Mouse (Mus musculus) heart, embryonic 14.5 days (tissue): Measurements from ENCODE around the gene Anks1b. TPM values are rescaled to one million over a fixed set of nuclear protein-coding genes. Genes with fewer than 3 reads are reported as not detected.

Experiments used
- ATAC-seq: fragments of 200-750 bp; cut with Nextera tagmentation; 2 replicates; pipeline ENCODE4 v1.8.0; 2017; ENCODE audit warnings: low read depth, moderate TSS enrichment; ENCODE audit not compliant: insufficient number of reproducible peaks, insufficient read depth, low FRiP score
- H3K27ac ChIP-seq, 2 experiments: fragments of 200-500 bp in 1 of 2; fragments of 300-500 bp in 1 of 2; sonication (generic) in 1 of 2; replicated peaks in 1 of 2; 2 replicates each; pipeline ENCODE4 v1.5.1; 2012 to 2014; ENCODE audit warnings: low read depth in 2 of 2, low read length in 2 of 2, control low read depth in 1 of 2, mild to moderate bottlenecking in 1 of 2, mixed read lengths in 1 of 2; ENCODE audit not compliant: control insufficient read depth in 1 of 2, insufficient read depth in 1 of 2
- H3K27me3 ChIP-seq: fragments of 300-500 bp; sonication (generic); 2 replicates; pipeline ENCODE4 v1.6.1; 2014; ENCODE audit warnings: mild to moderate bottlenecking, low read length, control low read depth; ENCODE audit not compliant: control insufficient read depth, insufficient read depth
- H3K36me3 ChIP-seq: fragments of 300-500 bp; sonication (generic); 2 replicates; pipeline ENCODE4 v1.6.1; 2014; ENCODE audit warnings: mild to moderate bottlenecking, control low read depth, low read length, mixed read lengths; ENCODE audit not compliant: control insufficient read depth, insufficient read depth
- H3K4me1 ChIP-seq, 2 experiments: fragments of 200-500 bp in 1 of 2; fragments of 300-500 bp in 1 of 2; sonication (generic) in 1 of 2; 2 replicates each; pipeline ENCODE4 v1.6.1; 2012 to 2014; ENCODE audit warnings: low read length in 2 of 2, control low read depth in 1 of 2, mixed read lengths in 1 of 2; ENCODE audit not compliant: control insufficient read depth in 2 of 2, insufficient read depth in 2 of 2
- H3K4me2 ChIP-seq: fragments of 300-500 bp; sonication (generic); 2 replicates; pipeline ENCODE4 v1.6.1; 2014; ENCODE audit warnings: mild to moderate bottlenecking, low read length
- H3K4me3 ChIP-seq, 2 experiments: fragments of 200-500 bp in 1 of 2; fragments of 300-500 bp in 1 of 2; sonication (generic) in 1 of 2; 2 replicates each; pipeline ENCODE4 v1.5.1; 2012 to 2014; ENCODE audit warnings: low read length in 2 of 2, mild to moderate bottlenecking in 2 of 2, control low read depth in 1 of 2, low read depth in 1 of 2, moderate library complexity in 1 of 2; ENCODE audit not compliant: control insufficient read depth in 1 of 2, insufficient read depth in 1 of 2
- H3K9ac ChIP-seq: fragments of 300-500 bp; sonication (generic); 2 replicates; pipeline ENCODE4 v1.6.1; 2014; ENCODE audit warnings: mild to moderate bottlenecking, low read length
- H3K9me3 ChIP-seq: fragments of 300-500 bp; sonication (generic); 2 replicates; pipeline ENCODE4 v1.6.1; 2016; ENCODE audit warnings: low read length, control low read depth; ENCODE audit not compliant: control insufficient read depth
- WGBS: fragments of 180-500 bp; shearing (Covaris S2); extraction: QIAGEN DNeasy Blood & Tissue Kit; methylation state at CpG from one replicate; pipeline ENCODE4 v1.1.7; 2014; 5-methylcytosine and 5-hydroxymethylcytosine counted together
- polyA plus RNA-seq: library from polyadenylated mRNA; unstranded; fragments of >200 nt; fragmentation: Nextera tagmentation; extraction: Ambion mirVana; gene quantifications from 2 replicates; pipeline ENCODE4 v1.2.1, GENCODE M21; 2014

The Anks1b gene
- polyA plus RNA-seq, 1 experiment from 2014 or later = 0.14 TPM

GRCm38 (mm10) chr10:89946636-89947349, 73.5 kb downstream of the Anks1b start:
- no peaks in the 10 kb centered on the region for H3K27me3 ChIP-seq
- H3K27ac ChIP-seq = no peak overlapping the region
- 92% methylated on average over 1 of the region's 1 CpGs for WGBS
- H3K4me2 ChIP-seq = no peak overlapping the region
- no peaks in the 10 kb centered on the region for H3K4me1 ChIP-seq
- no peaks in the 10 kb centered on the region for H3K36me3 ChIP-seq
- H3K9ac ChIP-seq = no peak overlapping the region
- no peak overlapping the region for H3K4me3 ChIP-seq
- no peaks in the 10 kb centered on the region for H3K9me3 ChIP-seq
- no peak for ATAC-seq

GRCm38 (mm10) chr10:89974361-89974760, 101.1 kb downstream of the Anks1b start:
- ATAC-seq = no peak
- no peaks in the 10 kb centered on the region for H3K36me3 ChIP-seq
- no peaks in the 10 kb centered on the region for H3K27me3 ChIP-seq
- no peak overlapping the region for H3K27ac ChIP-seq
- WGBS = 80% methylated on average over 4 of the region's 4 CpGs
- no peak overlapping the region for H3K4me3 ChIP-seq
- no peaks in the 10 kb centered on the region for H3K9me3 ChIP-seq
- H3K4me2 ChIP-seq = no peak overlapping the region
- H3K9ac ChIP-seq = no peak overlapping the region
- H3K4me1 ChIP-seq = no peaks in the 10 kb centered on the region

- Histone ChIP-seq H3K4me3 (no peak overlapping the region), H3K4me1 (no peaks in the 10 kb centered on the region), H3K9ac (no peak overlapping the region), H3K27ac (no peak overlapping the region), H3K4me2 (no peak overlapping the region), H3K27me3 (no peaks in the 10 kb centered on the region), H3K9me3 (no peaks in the 10 kb centered on the region), H3K36me3 (no peaks in the 10 kb centered on the region)
- no peak for ATAC-seq
- WGBS = 67% methylated on average over 3 of the region's 3 CpGs
Observed at GRCm38 (mm10) chr10:89975431-89975841, 102.1 kb downstream of the Anks1b start.

GRCm38 (mm10) chr10:89976577-89976976, 103.3 kb downstream of the Anks1b start:
- Histone ChIP-seq H3K4me3 (no peak overlapping the region), H3K4me1 (no peaks in the 10 kb centered on the region), H3K27ac (no peak overlapping the region), H3K9me3 (no peaks in the 10 kb centered on the region), H3K4me2 (no peak overlapping the region), H3K9ac (no peak overlapping the region), H3K36me3 (no peaks in the 10 kb centered on the region), H3K27me3 (no peaks in the 10 kb centered on the region)
- WGBS = 82% methylated on average over 3 of the region's 3 CpGs
- no peak for ATAC-seq

- Histone ChIP-seq H3K9me3 (no peaks in the 10 kb centered on the region), H3K4me1 (no peaks in the 10 kb centered on the region), H3K27me3 (no peaks in the 10 kb centered on the region), H3K9ac (no peak overlapping the region), H3K4me3 (no peak overlapping the region), H3K36me3 (no peaks in the 10 kb centered on the region), H3K4me2 (no peak overlapping the region), H3K27ac (no peak overlapping the region)
- 79% methylated on average over 5 of the region's 5 CpGs for WGBS
- no peak for ATAC-seq
Observed at GRCm38 (mm10) chr10:89994171-89994570, 120.9 kb downstream of the Anks1b start.

- Histone ChIP-seq H3K27me3 (no peaks in the 10 kb centered on the region), H3K4me1 (no peaks in the 10 kb centered on the region), H3K9ac (no peak overlapping the region), H3K9me3 (no peaks in the 10 kb centered on the region), H3K36me3 (no peaks in the 10 kb centered on the region), H3K27ac (no peak overlapping the region), H3K4me3 (no peak overlapping the region), H3K4me2 (no peak overlapping the region)
- no peak for ATAC-seq
- WGBS = 65% methylated on average over 6 of the region's 6 CpGs
Observed at GRCm38 (mm10) chr10:89995621-89996428, 122.5 kb downstream of the Anks1b start.

GRCm38 (mm10) chr10:90003980-90004729, 130.8 kb downstream of the Anks1b start:
- Histone ChIP-seq H3K9ac (no peak overlapping the region), H3K4me3 (no peak overlapping the region), H3K4me2 (no peak overlapping the region), H3K9me3 (no peaks in the 10 kb centered on the region), H3K4me1 (no peaks in the 10 kb centered on the region), H3K36me3 (no peaks in the 10 kb centered on the region), H3K27me3 (no peaks in the 10 kb centered on the region), H3K27ac (no peak overlapping the region)
- WGBS = 83% methylated on average over 3 of the region's 3 CpGs
- ATAC-seq = no peak
